Mouse (Mus musculus): ENCODE measurements around the gene Lrrc28.

DNA sequence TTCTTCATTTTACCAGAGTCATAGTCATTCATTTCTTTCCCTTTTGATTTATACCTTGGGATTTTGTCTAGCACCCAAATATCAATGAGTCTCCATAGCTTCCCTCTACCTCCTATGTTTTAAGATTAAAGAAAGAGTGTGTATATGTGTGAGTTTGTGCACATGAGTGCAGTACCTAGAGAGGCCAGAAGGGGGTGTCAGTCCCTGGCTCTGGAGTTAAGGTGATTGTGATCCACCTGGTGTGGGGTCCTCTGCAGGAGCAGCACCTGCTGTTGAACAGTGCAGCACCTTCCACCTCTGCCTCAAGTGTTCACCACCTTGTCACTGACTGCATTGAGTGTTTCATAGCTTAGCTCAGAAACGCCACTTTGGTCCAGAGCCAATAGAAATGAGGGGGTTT, 25.9 kb upstream of the Lrrc28 start:
- TF ChIP-seq CTCF (IDR thresholded peaks at IDR 0.05; ENCODE audit: borderline replicate concordance, extremely low read depth, insufficient read depth, insufficient read length) = peak; percentile 50; the same call in 1 of the 2 replicates
- TF ChIP-seq POLR2A (IDR thresholded peaks at IDR 0.05; ENCODE audit: borderline replicate concordance, extremely low read depth, insufficient read depth, insufficient read length, poor library complexity, severe bottlenecking) = no peak
